Mouse (Mus musculus) spleen, adult 18-20 months (tissue): ENCODE data around the gene Ormdl2.
A peak's percentile ranks its signal among the peaks of the same experiment; 100 is the strongest.

ENCODE experiments used
- DNase-seq, 2 experiments: peaks; one replicate each; pipeline ENCODE4 v3.0.0; 2022; ENCODE audit warnings: mixed read lengths in 2 of 2

Gene Ormdl2

GRCm38 (mm10) chr10:128803771-128804270, 17.6 kb downstream of the Ormdl2 start, which contains the start of gene Dnajc14:
Gene Dnajc14 (plus strand): TSS chr10:128804062.
- DNase-seq: peak in 1 of 2 experiments; percentile 13

- no peak for DNase-seq
Observed at GRCm38 (mm10) chr10:128803361-128803760, 18.1 kb downstream of the Ormdl2 start.

- DNase-seq: no peak
Observed at GRCm38 (mm10) chr10:128802956-128803355, 18.5 kb downstream of the Ormdl2 start.

- no peak for DNase-seq
Observed at GRCm38 (mm10) chr10:128801981-128802495, 19.4 kb downstream of the Ormdl2 start.

- no peak for DNase-seq
Observed at GRCm38 (mm10) chr10:128798676-128799075, 22.8 kb downstream of the Ormdl2 start.

GRCm38 (mm10) chr10:128795581-128795980, 25.9 kb downstream of the Ormdl2 start:
- DNase-seq: no peak

- no peak for DNase-seq
Observed at GRCm38 (mm10) chr10:128794391-128794790, 27.1 kb downstream of the Ormdl2 start.

- DNase-seq: no peak
Observed at GRCm38 (mm10) chr10:128793258-128793657, 28.2 kb downstream of the Ormdl2 start.

- DNase-seq: no peak
Observed at GRCm38 (mm10) chr10:128792041-128792440, 29.4 kb downstream of the Ormdl2 start.

- DNase-seq: no peak
Observed at GRCm38 (mm10) chr10:128790398-128791124, 30.9 kb downstream of the Ormdl2 start, which contains the start of gene Mmp19. Gene Mmp19 (plus strand): TSS chr10:128790910.

- no peak for DNase-seq
Observed at GRCm38 (mm10) chr10:128780200-128780599, 41.2 kb downstream of the Ormdl2 start.

GRCm38 (mm10) chr10:128779011-128779795, 42.2 kb downstream of the Ormdl2 start:
- peak; percentile 14 to 27 for DNase-seq

GRCm38 (mm10) chr10:128778441-128778840, 43.0 kb downstream of the Ormdl2 start:
- no peak for DNase-seq

GRCm38 (mm10) chr10:128773685-128774084, 47.8 kb downstream of the Ormdl2 start:
- DNase-seq: no peak

GRCm38 (mm10) chr10:128772895-128773294, 48.5 kb downstream of the Ormdl2 start:
- DNase-seq: no peak
